Mouse (Mus musculus) adrenal gland, adult 18-20 months (tissue): ENCODE measurements around the gene H2-T3. TPM values are rescaled to one million over a fixed set of nuclear protein-coding genes. Genes with fewer than 3 reads are reported as not detected.

ENCODE experiments used
- total RNA-seq, 2 experiments: library from RNA; stranded (reverse); gene quantifications; 1 replicate in 1 of 2; 2 replicates in 1 of 2; pipeline ENCODE4 v1.2.3; 2021

The H2-T3 gene
- total RNA-seq, 2 experiments from 2014 or later = not detected

Other genes starting within 250 kb of the H2-T3 start
- 10 to 100 TPM; 80.0 to 95.8 TPM for gene Abcf1, start 220.5 kb downstream of the H2-T3 start, total RNA-seq
- 10 to 100 TPM; 47.9 to 55.9 TPM for gene Gnl1, start 210.4 kb downstream of the H2-T3 start, total RNA-seq
- gene Prr3, start 210.1 kb downstream of the H2-T3 start, total RNA-seq = 10 to 100 TPM; 17.5 to 22.8 TPM
- gene H2-T24, start 169.7 kb downstream of the H2-T3 start, total RNA-seq = 1 to 10 TPM; 7.5 to 8.1 TPM
- 100 to 1,000 TPM in 1 of 2 experiments, 10 to 100 TPM in 1; 68.0 to 139 TPM for gene H2-T23, start 157.4 kb downstream of the H2-T3 start, total RNA-seq
- 10 to 100 TPM; 33.0 to 61.5 TPM for gene H2-T22, start 147.5 kb downstream of the H2-T3 start, total RNA-seq
- not detected for gene Gm6034, start 147.3 kb downstream of the H2-T3 start, total RNA-seq
- 10 to 100 TPM in 1 of 2 experiments, 1 to 10 TPM in 1; 7.0 to 18.8 TPM for gene Gm11127, start 131.9 kb downstream of the H2-T3 start, total RNA-seq
- gene Gm19684, start 68.6 kb downstream of the H2-T3 start, total RNA-seq = under 1 TPM in 1 of 2 experiments, not detected in 1; 0.77 TPM
- under 1 TPM; 0.53 to 0.67 TPM for gene Gm7030, start 60.9 kb downstream of the H2-T3 start, total RNA-seq
- under 1 TPM in 1 of 2 experiments, not detected in 1; 0.90 TPM for gene Gm8909, start 21.8 kb downstream of the H2-T3 start, total RNA-seq
- 10 to 100 TPM; 38.5 to 39.4 TPM for gene Rpp21, start 67.8 kb upstream of the H2-T3 start, total RNA-seq
- 10 to 100 TPM; 21.3 to 21.5 TPM for gene Trim39, start 82.0 kb upstream of the H2-T3 start, total RNA-seq
- not detected for gene H2-M10.2, start 96.2 kb upstream of the H2-T3 start, total RNA-seq
- not detected for gene H2-M10.1, start 135.9 kb upstream of the H2-T3 start, total RNA-seq
- gene H2-M10.3, start 178.1 kb upstream of the H2-T3 start, total RNA-seq = not detected